Mouse (Mus musculus) adrenal gland, postnatal 4 days (tissue): ENCODE data around the gene Pdyn. TPM values are rescaled to one million over a fixed set of nuclear protein-coding genes. Genes with fewer than 3 reads are reported as not detected.

Experiments used
- DNase-seq, 2 experiments: peaks; one replicate each; pipeline ENCODE4 v3.0.0; 2021 to 2022; ENCODE audit warnings: low spot score in 2 of 2, mixed read lengths in 2 of 2
- total RNA-seq, 2 experiments: library from RNA; stranded (reverse); gene quantifications; 2 replicates each; pipeline ENCODE4 v1.2.3; 2021

Gene Pdyn
- total RNA-seq, 2 experiments from 2014 or later = 0.56 to 0.73 TPM

DNA sequence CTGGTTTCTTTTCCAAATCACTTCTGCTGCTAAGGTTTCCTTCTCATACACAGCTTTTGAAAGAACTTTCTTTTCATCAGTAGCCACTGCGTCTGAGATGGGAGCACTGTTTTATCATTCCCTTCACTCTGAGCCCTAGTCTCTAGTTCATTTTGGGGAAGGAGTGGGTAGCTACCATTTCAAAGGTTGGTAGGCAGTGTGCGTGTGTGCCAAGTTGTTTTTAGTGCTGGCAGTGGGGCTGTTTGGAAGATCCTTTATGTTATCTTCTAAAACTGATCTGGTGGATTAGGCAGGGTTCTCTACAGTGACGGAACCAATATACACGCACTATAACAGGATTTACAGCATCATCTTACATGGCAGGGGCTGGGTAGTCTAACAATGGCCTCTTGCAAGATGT, 44.6 kb downstream of the Pdyn start:
- DNase-seq = no peak

DNA sequence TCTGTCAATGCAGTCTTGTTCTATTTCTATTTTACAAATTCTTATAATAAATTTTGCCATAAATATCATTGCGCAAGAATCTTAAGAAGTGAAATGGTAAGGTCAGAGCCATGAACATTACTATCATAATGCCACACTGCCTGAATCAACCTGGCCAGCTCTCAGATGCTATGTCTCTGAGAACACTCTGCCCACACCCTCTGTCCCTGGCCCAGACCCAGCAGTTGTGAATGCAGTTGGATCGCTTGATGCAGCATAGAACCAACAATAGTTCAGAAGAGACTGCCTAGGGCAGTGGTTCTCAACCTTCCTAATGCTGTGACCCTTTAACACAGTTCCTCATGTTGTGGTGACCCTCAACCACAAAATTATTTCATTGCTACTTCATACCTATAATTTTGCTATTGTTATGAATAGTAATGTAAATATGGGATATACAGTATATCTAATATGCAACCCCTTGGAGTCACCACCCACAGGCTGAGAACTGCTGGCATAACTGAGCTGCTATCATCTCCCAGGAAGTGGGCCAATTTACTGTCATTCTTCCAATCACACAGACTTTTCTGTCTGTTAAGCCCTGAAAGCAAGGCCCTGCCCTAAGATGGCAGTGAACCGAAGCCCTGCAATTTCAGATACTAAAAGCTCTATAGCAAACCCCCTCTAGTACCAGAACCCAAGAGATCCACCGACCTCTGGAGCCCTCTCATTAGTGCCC, 45.3 kb downstream of the Pdyn start:
- no peak for DNase-seq

DNA sequence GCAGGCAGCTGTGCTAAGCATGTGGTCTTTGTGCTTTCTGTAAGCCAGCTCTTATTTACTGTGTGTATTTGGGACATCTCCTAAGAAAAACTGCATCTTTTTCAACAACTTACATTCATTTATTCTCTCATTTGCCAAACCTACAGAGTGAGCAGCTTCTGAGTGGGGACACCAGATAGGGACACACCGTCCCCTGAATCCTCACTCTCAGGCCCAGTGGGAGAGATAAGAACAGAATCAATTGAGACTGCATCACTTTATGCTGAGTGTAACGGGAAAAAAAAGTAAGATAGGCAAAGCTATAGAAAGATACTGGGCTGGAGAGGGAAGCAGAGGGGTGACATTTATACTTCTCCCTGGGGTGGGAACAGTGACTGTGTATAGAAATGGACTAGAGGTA, 46.0 kb downstream of the Pdyn start:
- no peak for DNase-seq

DNA sequence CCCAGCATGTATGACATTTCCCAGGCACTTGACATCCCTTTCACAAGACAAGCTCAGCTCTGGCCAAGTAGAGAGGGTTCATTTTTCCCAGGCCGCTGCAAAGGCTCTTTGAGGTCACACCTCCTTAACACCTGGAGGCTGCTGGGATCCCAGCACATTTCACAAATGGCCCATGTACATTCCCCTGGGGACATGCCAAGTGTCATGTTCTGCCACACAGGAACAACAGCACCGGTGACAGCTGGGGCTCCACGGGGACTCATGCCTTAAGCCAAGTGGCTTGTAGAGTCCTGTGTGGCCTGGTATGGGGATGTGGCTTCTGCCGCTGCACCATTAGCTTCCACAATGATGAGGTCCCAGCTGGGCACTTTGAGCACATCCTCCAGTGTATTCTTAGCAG, 47.0 kb downstream of the Pdyn start:
- DNase-seq = no peak

Other genes starting within 250 kb of the Pdyn start
- not detected for gene F830045P16Rik, start 163.2 kb downstream of the Pdyn start, total RNA-seq
- gene Sirpa, start 107.0 kb downstream of the Pdyn start, total RNA-seq = 10 to 100 TPM; 76.8 to 79.1 TPM
- 10 to 100 TPM; 27.4 to 29.4 TPM for gene Stk35, start 100.7 kb upstream of the Pdyn start, total RNA-seq